Mouse (Mus musculus): ENCODE measurements around the gene Gfer. TPM values are rescaled to one million over a fixed set of nuclear protein-coding genes. Genes with fewer than 3 reads are reported as not detected.
A peak's percentile ranks its signal among the peaks of the same experiment; 100 is the strongest.

The Gfer gene
- polyA plus RNA-seq, 1 experiment from 2014 or later, result 41.9 TPM

- WGBS, result 16% methylated on average over 5 of the region's 5 CpGs
- no peak for ATAC-seq (ENCODE audit: low read depth)
- Histone ChIP-seq H3K27ac (ENCODE audit: low read length) (peak overlapping the region; percentile 47), H3K4me3 (ENCODE audit: low read length) (no peak overlapping the region), H3K4me1 (replicated peaks; ENCODE audit: control insufficient read depth, insufficient read depth, low read length) (peaks cover 22% of the 10 kb centered on the region), H3K36me3 (ENCODE audit: control insufficient read depth, insufficient read depth, low read length) (peaks cover 20% of the 10 kb centered on the region), H3K27me3 (ENCODE audit: control insufficient read depth, insufficient read depth, low read depth, low read length) (no peaks in the 10 kb centered on the region), H3K9me3 (ENCODE audit: control insufficient read depth, low read length) (no peaks in the 10 kb centered on the region), H3K9ac (ENCODE audit: low read length) (no peak overlapping the region), H3K4me2 (ENCODE audit: low read depth, low read length) (peak overlapping the region; percentile 33; the same call in 1 of the 2 replicates)
Observed at GRCm38 (mm10) chr17:24697985-24698384, 2.0 kb upstream of the Gfer start.

- Histone ChIP-seq H3K4me2 (ENCODE audit: low read depth, low read length) (peak overlapping the region; percentile 88), H3K9ac (ENCODE audit: low read length) (peak overlapping the region; percentile 92), H3K4me3 (ENCODE audit: low read length) (peak overlapping the region; percentile 89), H3K4me1 (replicated peaks; ENCODE audit: control insufficient read depth, insufficient read depth, low read length) (peaks cover 22% of the 10 kb centered on the region), H3K36me3 (ENCODE audit: control insufficient read depth, insufficient read depth, low read length) (peaks cover 9% of the 10 kb centered on the region; the same call in 1 of the 2 replicates), H3K27ac (ENCODE audit: low read length) (peak overlapping the region; percentile 89), H3K9me3 (ENCODE audit: control insufficient read depth, low read length) (no peaks in the 10 kb centered on the region), H3K27me3 (ENCODE audit: control insufficient read depth, insufficient read depth, low read depth, low read length) (peaks cover 3% of the 10 kb centered on the region)
- ATAC-seq (ENCODE audit: low read depth), result no peak; the same call in 1 of the 2 replicates
- 6% methylated on average over 47 of the region's 51 CpGs for WGBS
Observed at GRCm38 (mm10) chr17:24695326-24696010, 488 bp downstream of the Gfer start.

GRCm38 (mm10) chr17:24692385-24692784, 3.6 kb downstream of the Gfer start:
- H3K9me3 ChIP-seq (ENCODE audit: control insufficient read depth, low read length), result no peaks in the 10 kb centered on the region
- H3K27ac ChIP-seq (ENCODE audit: low read length), result no peak overlapping the region
- H3K27me3 ChIP-seq (ENCODE audit: control insufficient read depth, insufficient read depth, low read depth, low read length), result peaks cover 33% of the 10 kb centered on the region
- no peak for ATAC-seq (ENCODE audit: low read depth)
- peaks cover 21% of the 10 kb centered on the region for H3K4me1 ChIP-seq (replicated peaks; ENCODE audit: control insufficient read depth, insufficient read depth, low read length)
- H3K4me2 ChIP-seq (ENCODE audit: low read depth, low read length), result no peak overlapping the region
- WGBS, result 84% methylated on average over 5 of the region's 5 CpGs
- peaks cover 6% of the 10 kb centered on the region; the same call in 1 of the 2 replicates for H3K36me3 ChIP-seq (ENCODE audit: control insufficient read depth, insufficient read depth, low read length)
- no peak overlapping the region for H3K9ac ChIP-seq (ENCODE audit: low read length)
- H3K4me3 ChIP-seq (ENCODE audit: low read length), result no peak overlapping the region

GRCm38 (mm10) chr17:24689251-24690081, 6.5 kb downstream of the Gfer start, which contains the start of gene Syngr3:
Gene Syngr3 (minus strand): TSS chr17:24689955.
- Histone ChIP-seq H3K9ac (ENCODE audit: low read length) (peak within 1 kb of the TSS; percentile 48), H3K27me3 (ENCODE audit: control insufficient read depth, insufficient read depth, low read depth, low read length) (peaks cover 36% of the 10 kb centered on the region), H3K4me2 (ENCODE audit: low read depth, low read length) (peak within 1 kb of the TSS; percentile 66), H3K9me3 (ENCODE audit: control insufficient read depth, low read length) (no peaks in the 10 kb centered on the region), H3K4me3 (ENCODE audit: low read length) (peak within 1 kb of the TSS; percentile 46), H3K36me3 (ENCODE audit: control insufficient read depth, insufficient read depth, low read length) (peaks cover 6% of the 10 kb centered on the region; the same call in 1 of the 2 replicates), H3K4me1 (replicated peaks; ENCODE audit: control insufficient read depth, insufficient read depth, low read length) (peaks cover 8% of the 10 kb centered on the region), H3K27ac (ENCODE audit: low read length) (no peak within 1 kb of the TSS)
- WGBS, result under 1% methylated on average over 43 of the region's 55 CpGs
- ATAC-seq (ENCODE audit: low read depth), result peak; percentile 20; the same call in 1 of the 2 replicates

GRCm38 (mm10) chr17:24687599-24687998, 8.4 kb downstream of the Gfer start:
- WGBS, result 17% methylated on average over 23 of the region's 23 CpGs
- no peak overlapping the region for H3K27ac ChIP-seq (ENCODE audit: low read length)
- H3K9me3 ChIP-seq (ENCODE audit: control insufficient read depth, low read length), result no peaks in the 10 kb centered on the region
- peaks cover 8% of the 10 kb centered on the region for H3K4me1 ChIP-seq (replicated peaks; ENCODE audit: control insufficient read depth, insufficient read depth, low read length)
- peaks cover 36% of the 10 kb centered on the region for H3K27me3 ChIP-seq (ENCODE audit: control insufficient read depth, insufficient read depth, low read depth, low read length)
- peak overlapping the region; percentile 70 for H3K4me2 ChIP-seq (ENCODE audit: low read depth, low read length)
- peak overlapping the region; percentile 48 for H3K4me3 ChIP-seq (ENCODE audit: low read length)
- no peak for ATAC-seq (ENCODE audit: low read depth)
- H3K36me3 ChIP-seq (ENCODE audit: control insufficient read depth, insufficient read depth, low read length), result peaks cover 3% of the 10 kb centered on the region; the same call in 1 of the 2 replicates
- H3K9ac ChIP-seq (ENCODE audit: low read length), result peak overlapping the region; percentile 60

GRCm38 (mm10) chr17:24687146-24687595, 8.8 kb downstream of the Gfer start:
- Histone ChIP-seq H3K4me3 (ENCODE audit: low read length) (peak overlapping the region; percentile 48), H3K9ac (ENCODE audit: low read length) (peak overlapping the region; percentile 60), H3K27me3 (ENCODE audit: control insufficient read depth, insufficient read depth, low read depth, low read length) (peaks cover 36% of the 10 kb centered on the region), H3K4me1 (replicated peaks; ENCODE audit: control insufficient read depth, insufficient read depth, low read length) (peaks cover 8% of the 10 kb centered on the region), H3K36me3 (ENCODE audit: control insufficient read depth, insufficient read depth, low read length) (no peaks in the 10 kb centered on the region; the same call in 1 of the 2 replicates), H3K4me2 (ENCODE audit: low read depth, low read length) (peak overlapping the region; percentile 70), H3K27ac (ENCODE audit: low read length) (no peak overlapping the region), H3K9me3 (ENCODE audit: control insufficient read depth, low read length) (no peaks in the 10 kb centered on the region)
- WGBS, result 2% methylated on average over 25 of the region's 25 CpGs
- ATAC-seq (ENCODE audit: low read depth), result peak; percentile 76

GRCm38 (mm10) chr17:24686514-24686913, 9.4 kb downstream of the Gfer start:
- Histone ChIP-seq H3K36me3 (ENCODE audit: control insufficient read depth, insufficient read depth, low read length) (peaks cover 1% of the 10 kb centered on the region; the same call in 1 of the 2 replicates), H3K4me3 (ENCODE audit: low read length) (no peak overlapping the region), H3K4me2 (ENCODE audit: low read depth, low read length) (peak overlapping the region; percentile 15; the same call in 1 of the 2 replicates), H3K9ac (ENCODE audit: low read length) (no peak overlapping the region), H3K27ac (ENCODE audit: low read length) (no peak overlapping the region), H3K4me1 (replicated peaks; ENCODE audit: control insufficient read depth, insufficient read depth, low read length) (peaks cover 8% of the 10 kb centered on the region), H3K27me3 (ENCODE audit: control insufficient read depth, insufficient read depth, low read depth, low read length) (peaks cover 36% of the 10 kb centered on the region), H3K9me3 (ENCODE audit: control insufficient read depth, low read length) (no peaks in the 10 kb centered on the region)
- 32% methylated on average over 16 of the region's 16 CpGs for WGBS
- ATAC-seq (ENCODE audit: low read depth), result no peak; the same call in 1 of the 2 replicates

GRCm38 (mm10) chr17:24677500-24678080, 18.4 kb downstream of the Gfer start:
- Histone ChIP-seq H3K4me1 (replicated peaks; ENCODE audit: control insufficient read depth, insufficient read depth, low read length) (no peaks in the 10 kb centered on the region; the same call in 1 of the 2 replicates), H3K27me3 (ENCODE audit: control insufficient read depth, insufficient read depth, low read depth, low read length) (no peaks in the 10 kb centered on the region), H3K9me3 (ENCODE audit: control insufficient read depth, low read length) (no peaks in the 10 kb centered on the region), H3K9ac (ENCODE audit: low read length) (no peak overlapping the region), H3K36me3 (ENCODE audit: control insufficient read depth, insufficient read depth, low read length) (peaks cover 46% of the 10 kb centered on the region), H3K4me2 (ENCODE audit: low read depth, low read length) (no peak overlapping the region), H3K4me3 (ENCODE audit: low read length) (no peak overlapping the region), H3K27ac (ENCODE audit: low read length) (no peak overlapping the region)
- no peak for ATAC-seq (ENCODE audit: low read depth)
- 85% methylated on average over 24 of the region's 24 CpGs for WGBS

Data from lung, embryonic 16.5 days (tissue).